Mouse (Mus musculus): ENCODE results near the gene Ndnf.

Gene Ndnf

DNA sequence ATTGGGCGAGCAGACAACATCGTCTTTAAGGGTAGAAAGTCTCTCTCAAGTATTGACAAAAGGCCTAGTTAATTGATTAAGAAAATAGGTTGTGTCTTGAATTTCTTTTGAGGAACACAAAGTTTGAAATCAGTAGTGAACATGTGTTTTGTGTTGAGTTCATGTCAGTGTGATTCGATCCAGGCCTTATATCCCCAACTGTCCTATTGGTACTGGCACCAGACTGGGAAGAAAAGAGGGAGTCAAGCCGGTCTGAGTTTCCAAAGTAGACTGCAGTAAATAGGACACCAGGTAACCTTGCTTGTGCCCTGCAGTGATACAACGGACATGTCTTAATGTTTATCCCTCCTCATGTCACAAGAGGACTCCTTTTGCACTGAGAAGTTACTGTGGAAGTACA, 87.8 kb downstream of the Ndnf start:
- no peak for DNase-seq

- DNase-seq: no peak
Observed at GRCm38 (mm10) chr6:65760073-65760472, 88.7 kb downstream of the Ndnf start.
